Mouse (Mus musculus) forebrain, embryonic 11.5 days (tissue): ENCODE data around the gene Kctd14. TPM values are rescaled to one million over a fixed set of nuclear protein-coding genes. Genes with fewer than 3 reads are reported as not detected.
"Not testable (repeated sequence)": the region's sequence is repeated elsewhere in the genome, so short reads cannot be mapped to it uniquely, and the experiment has no call there.

Experiments used
- ATAC-seq: fragments of 200-750 bp; cut with Nextera tagmentation; replicated peaks from 2 replicates; pipeline ENCODE4 v1.8.0; 2017; ENCODE audit warnings: moderate TSS enrichment; ENCODE audit not compliant: low FRiP score
- DNase-seq: peaks from one replicate; pipeline ENCODE4 v3.0.0-alpha.2; 2017; ENCODE audit warnings: low spot score
- H3K27ac ChIP-seq: fragments of 300-500 bp; sonication (generic); 2 replicates; pipeline ENCODE4 v1.5.1; 2014; ENCODE audit warnings: low read depth, low read length
- H3K27me3 ChIP-seq: fragments of 300-500 bp; sonication (generic); 2 replicates; pipeline ENCODE4 v1.6.1; 2014; ENCODE audit warnings: mild to moderate bottlenecking, low read length, mixed read lengths; ENCODE audit not compliant: control insufficient read depth, insufficient read depth
- H3K36me3 ChIP-seq: fragments of 300-500 bp; sonication (generic); 2 replicates; pipeline ENCODE4 v1.6.1; 2014; ENCODE audit warnings: mild to moderate bottlenecking, low read length, moderate library complexity, mixed read lengths; ENCODE audit not compliant: control insufficient read depth, insufficient read depth
- H3K4me1 ChIP-seq: fragments of 300-500 bp; sonication (generic); replicated peaks from 2 replicates; pipeline ENCODE4 v1.6.1; 2014; ENCODE audit warnings: low read length, mixed read lengths; ENCODE audit not compliant: control insufficient read depth, insufficient read depth
- H3K4me2 ChIP-seq: fragments of 300-500 bp; sonication (generic); 2 replicates; pipeline ENCODE4 v1.6.1; 2014; ENCODE audit warnings: low read depth, mild to moderate bottlenecking, low read length, moderate library complexity, mixed read lengths; ENCODE audit not compliant: severe bottlenecking
- H3K4me3 ChIP-seq: fragments of 300-500 bp; sonication (generic); 2 replicates; pipeline ENCODE4 v1.5.1; 2014; ENCODE audit warnings: low read depth, low read length
- H3K9ac ChIP-seq: fragments of 300-500 bp; sonication (generic); 2 replicates; pipeline ENCODE4 v1.6.1; 2014; ENCODE audit warnings: low read length
- H3K9me3 ChIP-seq: fragments of 300-500 bp; sonication (generic); 2 replicates; pipeline ENCODE4 v1.6.1; 2016; ENCODE audit warnings: low read length, mixed read lengths; ENCODE audit not compliant: control insufficient read depth
- WGBS: fragments of 180-500 bp; shearing (Covaris S2); extraction: QIAGEN DNeasy Blood & Tissue Kit; methylation state at CpG from one replicate; pipeline ENCODE4 v1.1.7; 2014; 5-methylcytosine and 5-hydroxymethylcytosine counted together
- polyA plus RNA-seq: library from polyadenylated mRNA; unstranded; fragments of >200 nt; fragmentation: Nextera tagmentation; extraction: Ambion mirVana; gene quantifications from 2 replicates; pipeline ENCODE4 v1.2.1, GENCODE M21; 2014

Kctd14 gene
- polyA plus RNA-seq, 1 experiment from 2014 or later, result 1.3 TPM

- H3K27ac ChIP-seq, result no peak overlapping the region
- peaks cover 3% of the 10 kb centered on the region; the same call in 1 of the 2 replicates for H3K4me1 ChIP-seq
- no peaks in the 10 kb centered on the region for H3K27me3 ChIP-seq
- no peak for ATAC-seq
- no peaks in the 10 kb centered on the region for H3K9me3 ChIP-seq
- H3K9ac ChIP-seq, result no peak overlapping the region
- DNase-seq, result no peak
- 85% methylated on average over 6 of the region's 6 CpGs for WGBS
- H3K4me2 ChIP-seq, result no peak overlapping the region
- H3K4me3 ChIP-seq, result no peak overlapping the region
- H3K36me3 ChIP-seq, result no peaks in the 10 kb centered on the region
These were observed 23.8 kb upstream of the Kctd14 start for GRCm38 (mm10) chr7:97427296-97427695.

GRCm38 (mm10) chr7:97427778-97428420 lies 23.2 kb upstream of the Kctd14 start:
- Histone ChIP-seq H3K9ac (no peak overlapping the region), H3K4me1 (peaks cover 3% of the 10 kb centered on the region; the same call in 1 of the 2 replicates), H3K4me2 (no peak overlapping the region), H3K9me3 (no peaks in the 10 kb centered on the region), H3K4me3 (no peak overlapping the region), H3K27ac (no peak overlapping the region), H3K27me3 (no peaks in the 10 kb centered on the region), H3K36me3 (no peaks in the 10 kb centered on the region)
- DNase-seq (no peak), ATAC-seq (no peak)
- WGBS, result 88% methylated on average over 5 of the region's 5 CpGs

GRCm38 (mm10) chr7:97429705-97430104 lies 21.4 kb upstream of the Kctd14 start:
- Histone ChIP-seq H3K4me3 (no peak overlapping the region), H3K9me3 (no peaks in the 10 kb centered on the region), H3K4me2 (0 out of 2 replicates have a peak overlapping the region, but pooled peaks have one; percentile 6), H3K27ac (peak overlapping the region; percentile 60; the same call in 1 of the 2 replicates), H3K36me3 (no peaks in the 10 kb centered on the region), H3K9ac (no peak overlapping the region), H3K27me3 (no peaks in the 10 kb centered on the region), H3K4me1 (peaks cover 3% of the 10 kb centered on the region; the same call in 1 of the 2 replicates)
- ATAC-seq (peak; percentile 91), DNase-seq (peak; percentile 82)
- WGBS, result 0% methylated on average over 5 of the region's 5 CpGs

- H3K4me2 ChIP-seq, H3K9ac ChIP-seq, H3K9me3 ChIP-seq, DNase-seq, H3K27me3 ChIP-seq, H3K36me3 ChIP-seq, H3K4me3 ChIP-seq, H3K4me1 ChIP-seq, H3K27ac ChIP-seq, ATAC-seq: not testable (repeated sequence)
- 66% methylated on average over 3 of the region's 3 CpGs for WGBS
These were observed 17.6 kb upstream of the Kctd14 start for GRCm38 (mm10) chr7:97433517-97433916.

- ATAC-seq, result no peak
- H3K4me3 ChIP-seq, result no peak overlapping the region
- WGBS, result 85% methylated on average over 10 of the region's 10 CpGs
- no peak overlapping the region for H3K4me2 ChIP-seq
- H3K27me3 ChIP-seq, result no peaks in the 10 kb centered on the region
- no peak for DNase-seq
- no peak overlapping the region for H3K27ac ChIP-seq
- no peak overlapping the region for H3K9ac ChIP-seq
- no peaks in the 10 kb centered on the region for H3K9me3 ChIP-seq
- peaks cover 3% of the 10 kb centered on the region; the same call in 1 of the 2 replicates for H3K4me1 ChIP-seq
- no peaks in the 10 kb centered on the region for H3K36me3 ChIP-seq
These were observed 16.6 kb upstream of the Kctd14 start for GRCm38 (mm10) chr7:97434517-97434916.

- no peak overlapping the region for H3K27ac ChIP-seq
- no peaks in the 10 kb centered on the region for H3K36me3 ChIP-seq
- H3K9me3 ChIP-seq, result no peaks in the 10 kb centered on the region; the same call in 1 of the 2 replicates
- no peak overlapping the region for H3K4me3 ChIP-seq
- no peak for ATAC-seq
- no peak overlapping the region for H3K4me2 ChIP-seq
- H3K9ac ChIP-seq, result no peak overlapping the region
- no peaks in the 10 kb centered on the region for H3K4me1 ChIP-seq
- DNase-seq, result no peak
- no peaks in the 10 kb centered on the region for H3K27me3 ChIP-seq
These were observed 12.1 kb upstream of the Kctd14 start for GRCm38 (mm10) chr7:97438986-97439385.

- Histone ChIP-seq H3K4me1 (no peaks in the 10 kb centered on the region), H3K9ac (no peak overlapping the region), H3K27ac (peak overlapping the region; percentile 81), H3K4me2 (no peak overlapping the region), H3K9me3 (no peaks in the 10 kb centered on the region; the same call in 1 of the 2 replicates), H3K4me3 (no peak overlapping the region), H3K36me3 (no peaks in the 10 kb centered on the region), H3K27me3 (no peaks in the 10 kb centered on the region)
- peak; percentile 86 for ATAC-seq
- WGBS, result 45% methylated on average over 6 of the region's 6 CpGs
- peak; percentile 70 for DNase-seq
These were observed 4.8 kb upstream of the Kctd14 start for GRCm38 (mm10) chr7:97446171-97446925.

GRCm38 (mm10) chr7:97447050-97447531 lies 4.0 kb upstream of the Kctd14 start:
- Histone ChIP-seq H3K27ac (peak overlapping the region; percentile 81), H3K4me2 (no peak overlapping the region), H3K27me3 (no peaks in the 10 kb centered on the region), H3K36me3 (no peaks in the 10 kb centered on the region), H3K9ac (no peak overlapping the region), H3K4me1 (no peaks in the 10 kb centered on the region), H3K9me3 (no peaks in the 10 kb centered on the region; the same call in 1 of the 2 replicates), H3K4me3 (no peak overlapping the region)
- DNase-seq (no peak), ATAC-seq (peak; percentile 60; the same call in 1 of the 2 replicates)
- 63% methylated on average over 6 of the region's 6 CpGs for WGBS
